Mouse (Mus musculus): ENCODE measurements at regions not wholly inside any gene's neighbourhood (a gene's known extent, or its start where the extent isn't known, plus 50 kb on each side); places are given as distances from the start of the nearest gene placed in this dataset.
A peak's percentile ranks its signal among the peaks of the same experiment; 100 is the strongest.

GRCm38 (mm10) chr6:98872334-98872733 lies 529.8 kb upstream of the Gm765 start:
- Histone ChIP-seq H3K27me3 (ENCODE audit: control insufficient read depth, insufficient read depth, low read length) (no peaks in the 10 kb centered on the region), H3K27ac (ENCODE audit: insufficient read depth, low read length) (no peak overlapping the region), H3K4me1 (ENCODE audit: control insufficient read depth, insufficient read depth, low read length) (no peaks in the 10 kb centered on the region), H3K4me3 (replicated peaks; ENCODE audit: insufficient read depth, low read depth, low read length) (no peak overlapping the region)
- WGBS = 79% methylated on average over 3 of the region's 3 CpGs
- DNase-seq = no peak
- TF ChIP-seq POLR2A (IDR thresholded peaks at IDR 0.05; ENCODE audit: borderline replicate concordance, insufficient read depth, low read length) = no peak
- no peak for TF ChIP-seq CTCF (IDR thresholded peaks at IDR 0.05; ENCODE audit: borderline replicate concordance, insufficient read depth, low read depth, low read length)

DNA sequence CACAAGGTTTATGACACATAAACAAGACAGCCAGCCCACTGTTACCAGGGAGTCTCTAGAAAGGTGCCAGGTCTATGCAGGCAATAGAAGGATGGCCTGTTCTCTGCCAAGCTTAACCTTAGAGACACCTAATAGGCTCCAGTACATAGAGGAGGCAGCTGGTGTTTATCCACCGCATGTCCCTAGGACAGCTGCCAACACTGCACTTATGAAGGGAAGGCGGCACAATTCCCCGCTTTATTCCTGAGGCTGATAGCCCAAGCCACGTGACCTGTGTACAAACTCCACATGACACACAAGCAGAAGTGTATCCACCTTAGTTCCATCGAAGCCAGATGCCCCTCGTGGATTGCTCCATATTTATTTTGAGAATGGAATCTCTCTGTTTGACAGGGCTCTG lies 527.2 kb upstream of the Gm765 start:
- Histone ChIP-seq H3K27me3 (ENCODE audit: control insufficient read depth, insufficient read depth, low read length) (no peaks in the 10 kb centered on the region), H3K4me3 (replicated peaks; ENCODE audit: insufficient read depth, low read depth, low read length) (no peak overlapping the region), H3K4me1 (ENCODE audit: control insufficient read depth, insufficient read depth, low read length) (no peaks in the 10 kb centered on the region), H3K27ac (ENCODE audit: insufficient read depth, low read length) (no peak overlapping the region)
- TF ChIP-seq CTCF (IDR thresholded peaks at IDR 0.05; ENCODE audit: borderline replicate concordance, insufficient read depth, low read depth, low read length) (no peak), POLR2A (IDR thresholded peaks at IDR 0.05; ENCODE audit: borderline replicate concordance, insufficient read depth, low read length) (no peak)
- WGBS = 23% methylated on average over 6 of the region's 6 CpGs
- DNase-seq = peak in 1 of 2 experiments; percentile 1

DNA sequence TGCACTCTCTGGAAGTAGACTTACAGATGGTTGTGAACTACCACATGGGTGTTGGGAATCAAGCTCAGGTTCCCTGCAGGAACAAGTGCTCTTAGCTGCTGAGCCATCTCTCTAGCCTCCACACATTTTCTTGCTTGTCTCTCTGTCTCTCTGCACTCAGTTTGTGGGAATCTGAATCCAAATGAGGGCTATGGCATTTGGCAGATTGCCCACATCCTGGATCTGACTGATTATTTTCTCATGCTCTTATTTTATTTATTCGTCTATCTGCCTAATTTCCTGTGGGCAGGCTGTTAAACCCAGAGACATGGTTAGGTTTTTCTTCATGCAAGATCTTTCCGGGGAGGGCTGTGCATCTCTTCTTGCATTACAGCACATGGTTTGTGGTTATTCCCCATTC lies 521.8 kb upstream of the Gm765 start:
- TF ChIP-seq POLR2A (IDR thresholded peaks at IDR 0.05; ENCODE audit: borderline replicate concordance, insufficient read depth, low read length) (no peak), CTCF (IDR thresholded peaks at IDR 0.05; ENCODE audit: borderline replicate concordance, insufficient read depth, low read depth, low read length) (no peak)
- 50% methylated on average over 2 of the region's 2 CpGs for WGBS
- no peaks in the 10 kb centered on the region for H3K27me3 ChIP-seq (ENCODE audit: control insufficient read depth, insufficient read depth, low read length)
- DNase-seq = no peak
- no peaks in the 10 kb centered on the region for H3K4me1 ChIP-seq (ENCODE audit: control insufficient read depth, insufficient read depth, low read length)
- no peak overlapping the region for H3K27ac ChIP-seq (ENCODE audit: insufficient read depth, low read length)
- no peak overlapping the region for H3K4me3 ChIP-seq (replicated peaks; ENCODE audit: insufficient read depth, low read depth, low read length)

GRCm38 (mm10) chr6:98855958-98856357 lies 513.4 kb upstream of the Gm765 start:
- DNase-seq = no peak
- TF ChIP-seq POLR2A (IDR thresholded peaks at IDR 0.05; ENCODE audit: borderline replicate concordance, insufficient read depth, low read length) (no peak), CTCF (IDR thresholded peaks at IDR 0.05; ENCODE audit: borderline replicate concordance, insufficient read depth, low read depth, low read length) (no peak)
- H3K4me1 ChIP-seq (ENCODE audit: control insufficient read depth, insufficient read depth, low read length) = no peaks in the 10 kb centered on the region
- 96% methylated on average over 1 of the region's 1 CpGs for WGBS
- H3K27me3 ChIP-seq (ENCODE audit: control insufficient read depth, insufficient read depth, low read length) = no peaks in the 10 kb centered on the region
- no peak overlapping the region for H3K27ac ChIP-seq (ENCODE audit: insufficient read depth, low read length)
- no peak overlapping the region for H3K4me3 ChIP-seq (replicated peaks; ENCODE audit: insufficient read depth, low read depth, low read length)

DNA sequence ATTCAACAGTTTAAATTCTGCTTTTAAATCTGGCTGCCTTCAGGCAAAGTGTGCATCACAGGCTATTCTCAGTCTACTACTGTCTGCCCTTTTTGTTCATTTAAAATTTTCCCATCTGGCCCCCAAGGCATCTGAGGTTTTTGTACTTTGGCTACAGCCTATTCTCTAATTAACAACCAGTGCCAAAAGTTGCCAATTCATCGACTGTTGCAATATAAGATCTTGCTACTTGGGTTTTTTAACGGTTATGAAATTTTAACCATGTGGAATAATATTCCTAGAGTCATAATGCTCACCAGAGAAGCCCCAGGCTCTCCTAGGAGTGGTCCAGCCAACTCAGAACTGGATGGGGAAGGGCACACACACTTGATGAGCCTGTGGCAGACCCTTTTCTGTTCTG lies 508.4 kb upstream of the Gm765 start:
- no peak for TF ChIP-seq CTCF (IDR thresholded peaks at IDR 0.05; ENCODE audit: borderline replicate concordance, insufficient read depth, low read depth, low read length)
- H3K4me1 ChIP-seq (ENCODE audit: control insufficient read depth, insufficient read depth, low read length) = no peaks in the 10 kb centered on the region
- no peak for DNase-seq
- WGBS = 20% methylated on average over 2 of the region's 2 CpGs
- H3K27me3 ChIP-seq (ENCODE audit: control insufficient read depth, insufficient read depth, low read length) = no peaks in the 10 kb centered on the region
- H3K4me3 ChIP-seq (replicated peaks; ENCODE audit: insufficient read depth, low read depth, low read length) = no peak overlapping the region
- H3K27ac ChIP-seq (ENCODE audit: insufficient read depth, low read length) = no peak overlapping the region

GRCm38 (mm10) chr6:98848835-98849234 lies 506.3 kb upstream of the Gm765 start:
- no peak for DNase-seq
- 97% methylated on average over 1 of the region's 1 CpGs for WGBS
- Histone ChIP-seq H3K4me3 (replicated peaks; ENCODE audit: insufficient read depth, low read depth, low read length) (no peak overlapping the region), H3K4me1 (ENCODE audit: control insufficient read depth, insufficient read depth, low read length) (no peaks in the 10 kb centered on the region), H3K27me3 (ENCODE audit: control insufficient read depth, insufficient read depth, low read length) (no peaks in the 10 kb centered on the region), H3K27ac (ENCODE audit: insufficient read depth, low read length) (no peak overlapping the region)
- TF ChIP-seq POLR2A (IDR thresholded peaks at IDR 0.05; ENCODE audit: borderline replicate concordance, insufficient read depth, low read length) (no peak), CTCF (IDR thresholded peaks at IDR 0.05; ENCODE audit: borderline replicate concordance, insufficient read depth, low read depth, low read length) (no peak)

DNA sequence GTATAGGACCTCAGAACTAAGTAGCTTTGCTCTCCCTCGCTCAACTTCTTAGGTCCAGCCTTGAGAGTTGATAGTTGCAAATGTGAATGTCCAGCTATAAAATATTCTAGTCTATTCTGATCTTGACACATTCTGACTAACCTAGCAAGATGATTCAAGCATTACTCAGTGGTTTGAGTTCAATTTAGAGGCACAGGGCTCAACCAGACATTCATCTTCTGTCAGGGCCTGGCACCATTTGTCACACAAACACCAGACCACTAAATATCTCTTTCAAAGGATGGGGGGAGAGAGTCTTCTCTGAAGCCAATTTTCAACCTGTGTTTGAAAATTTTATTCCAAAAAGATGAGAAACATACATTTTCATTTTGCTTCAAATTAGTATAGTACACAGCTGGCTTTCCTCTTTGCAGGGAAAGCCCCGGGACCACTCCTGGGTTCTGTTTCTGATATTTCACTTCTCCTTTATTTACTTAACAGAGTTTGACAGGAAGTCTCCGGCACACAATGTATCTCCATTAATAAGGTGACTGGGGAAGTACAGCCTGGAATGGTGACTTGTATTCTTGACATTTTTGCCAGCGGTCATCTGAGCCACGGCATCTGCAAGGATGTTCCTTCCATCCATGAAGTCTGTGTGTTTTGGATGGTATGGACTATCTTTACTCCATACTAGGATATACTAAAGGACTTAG lies 503.6 kb upstream of the Gm765 start:
- DNase-seq = no peak
- WGBS = 82% methylated on average over 5 of the region's 5 CpGs
- Histone ChIP-seq H3K27me3 (ENCODE audit: control insufficient read depth, insufficient read depth, low read length) (no peaks in the 10 kb centered on the region), H3K4me3 (replicated peaks; ENCODE audit: insufficient read depth, low read depth, low read length) (no peak overlapping the region), H3K4me1 (ENCODE audit: control insufficient read depth, insufficient read depth, low read length) (no peaks in the 10 kb centered on the region), H3K27ac (ENCODE audit: insufficient read depth, low read length) (no peak overlapping the region)
- TF ChIP-seq POLR2A (IDR thresholded peaks at IDR 0.05; ENCODE audit: borderline replicate concordance, insufficient read depth, low read length) (no peak), CTCF (IDR thresholded peaks at IDR 0.05; ENCODE audit: borderline replicate concordance, insufficient read depth, low read depth, low read length) (no peak)

DNA sequence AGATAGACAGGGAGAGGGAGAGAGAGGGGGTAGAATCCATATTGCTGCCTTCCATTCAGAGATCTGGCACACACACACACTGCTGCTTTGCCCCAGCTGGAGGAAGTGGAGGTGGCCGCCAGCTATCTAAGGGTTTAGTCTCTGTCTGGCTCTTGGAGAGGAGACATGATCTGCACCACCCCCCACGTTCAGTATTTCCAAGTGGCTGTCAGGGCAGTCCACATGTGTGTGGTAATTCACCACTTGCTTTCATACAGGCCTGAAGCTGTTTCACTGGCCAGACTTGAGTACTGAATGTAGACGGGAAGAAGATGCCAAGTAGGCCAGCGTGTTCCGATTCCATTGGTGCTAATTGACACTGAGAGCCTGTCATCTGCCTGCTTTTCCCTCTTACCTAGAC lies 501.0 kb upstream of the Gm765 start:
- H3K27me3 ChIP-seq (ENCODE audit: control insufficient read depth, insufficient read depth, low read length) = no peaks in the 10 kb centered on the region
- TF ChIP-seq POLR2A (IDR thresholded peaks at IDR 0.05; ENCODE audit: borderline replicate concordance, insufficient read depth, low read length) (no peak), CTCF (IDR thresholded peaks at IDR 0.05; ENCODE audit: borderline replicate concordance, insufficient read depth, low read depth, low read length) (no peak)
- H3K4me3 ChIP-seq (replicated peaks; ENCODE audit: insufficient read depth, low read depth, low read length) = no peak overlapping the region
- no peak for DNase-seq
- H3K4me1 ChIP-seq (ENCODE audit: control insufficient read depth, insufficient read depth, low read length) = no peaks in the 10 kb centered on the region
- H3K27ac ChIP-seq (ENCODE audit: insufficient read depth, low read length) = no peak overlapping the region
- WGBS = 25% methylated on average over 5 of the region's 5 CpGs

All from cerebellum, adult 2 months (tissue).